Mouse (Mus musculus) lung, postnatal 25 days (tissue): Measurements from ENCODE around the gene Cebpzos.

ENCODE experiments used
- DNase-seq: peaks from one replicate; pipeline ENCODE4 v3.0.0; 2022; ENCODE audit warnings: low spot score

The Cebpzos gene

DNA sequence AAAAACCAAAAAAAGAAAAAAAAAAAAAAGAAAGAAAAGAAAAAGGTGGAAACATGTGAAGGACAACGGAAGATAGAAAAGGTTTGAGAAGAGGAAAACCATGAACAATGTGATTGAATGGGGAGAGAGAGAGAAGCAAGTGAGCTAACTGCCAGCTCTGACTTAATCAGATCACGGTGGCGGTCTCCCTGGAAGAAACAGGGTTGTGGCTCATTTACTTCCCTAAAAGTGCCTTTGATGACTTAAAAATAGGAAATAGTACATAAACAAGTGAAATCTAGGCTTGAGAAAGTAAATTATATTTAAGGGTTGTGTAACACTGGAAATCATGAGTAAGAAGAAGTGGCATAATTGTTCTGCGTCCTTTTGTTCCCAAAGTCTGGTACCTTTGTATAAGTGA lies 22.6 kb downstream of the Cebpzos start:
- no peak for DNase-seq

DNA sequence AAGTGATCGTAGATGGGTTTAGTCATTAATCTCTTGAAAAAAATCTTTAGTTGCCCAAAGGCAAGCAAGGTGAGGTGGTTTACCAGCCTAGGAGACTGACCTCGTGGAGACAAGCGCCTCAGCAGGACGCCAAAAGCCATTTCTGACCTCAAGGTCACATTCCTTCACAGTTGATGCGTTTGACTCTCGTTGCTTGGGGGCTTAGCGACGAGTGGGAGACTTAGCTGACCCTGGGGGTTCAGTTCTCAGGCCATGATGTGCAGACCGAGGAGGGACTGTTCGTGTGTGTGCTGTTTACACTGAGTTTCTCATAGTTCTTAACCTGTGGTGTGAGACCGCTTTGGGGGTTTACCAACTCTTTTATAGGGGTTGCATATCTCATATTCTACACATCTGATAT lies 26.3 kb downstream of the Cebpzos start:
- DNase-seq, result no peak

DNA sequence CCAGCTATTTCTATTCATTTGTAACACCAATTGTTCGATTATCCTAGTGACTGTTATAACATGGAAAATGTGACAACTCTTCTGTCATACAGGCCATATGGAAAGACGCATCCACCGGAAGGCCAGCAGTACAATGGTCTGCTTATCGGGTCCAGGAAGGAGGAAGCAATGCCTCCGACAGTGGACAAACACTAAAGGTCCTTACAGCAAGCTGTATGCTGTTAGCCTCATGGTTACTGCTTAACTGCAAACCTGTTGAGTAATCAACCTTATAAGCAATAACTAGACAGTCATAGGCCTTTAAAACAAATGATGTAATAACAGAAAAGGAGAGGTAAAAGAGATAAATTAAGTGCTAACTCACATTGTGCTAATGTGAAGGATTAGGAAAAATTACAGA lies 34.9 kb downstream of the Cebpzos start:
- DNase-seq, result no peak

- no peak for DNase-seq
Measured at GRCm38 (mm10) chr17:78952070-78952469, 35.8 kb downstream of the Cebpzos start.

DNA sequence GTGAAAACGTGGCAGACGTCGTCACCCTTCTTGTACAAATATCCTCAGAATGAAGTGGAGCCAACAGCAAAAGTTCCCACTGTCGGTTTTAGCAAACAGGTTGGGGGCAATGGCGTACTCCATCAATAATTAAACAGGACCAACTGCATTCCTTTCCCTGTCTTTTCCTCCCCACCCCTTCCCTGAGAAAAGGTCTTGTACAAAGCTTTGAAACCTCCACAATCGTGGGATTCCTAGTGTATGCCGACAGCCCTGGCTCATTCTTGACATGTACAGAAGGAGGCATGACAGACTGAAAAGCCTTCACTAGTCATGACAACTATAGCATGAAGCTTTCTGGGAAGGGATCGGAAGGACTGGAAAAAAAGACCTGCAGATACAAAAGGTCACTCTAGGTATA lies 36.9 kb downstream of the Cebpzos start:
- peak; percentile 10 for DNase-seq

DNA sequence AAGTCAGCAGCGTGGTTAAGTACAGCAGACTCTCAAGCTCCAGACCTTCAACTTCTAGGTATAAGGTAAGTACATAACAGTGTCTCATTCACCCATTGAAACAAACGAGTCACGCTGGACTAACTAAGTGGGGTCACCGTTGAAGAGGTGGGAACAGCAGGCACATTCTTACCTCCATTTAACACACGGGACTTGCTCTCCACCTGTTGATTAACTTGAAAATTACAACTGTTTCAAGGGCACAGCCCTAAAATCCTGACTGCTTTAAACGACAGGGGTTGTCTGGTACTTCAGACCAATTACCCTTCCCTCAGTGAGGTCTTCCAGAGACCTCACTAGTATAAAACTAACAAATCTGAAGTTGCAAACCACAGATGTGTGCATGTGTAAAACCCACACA lies 43.2 kb downstream of the Cebpzos start:
- DNase-seq, result no peak

DNA sequence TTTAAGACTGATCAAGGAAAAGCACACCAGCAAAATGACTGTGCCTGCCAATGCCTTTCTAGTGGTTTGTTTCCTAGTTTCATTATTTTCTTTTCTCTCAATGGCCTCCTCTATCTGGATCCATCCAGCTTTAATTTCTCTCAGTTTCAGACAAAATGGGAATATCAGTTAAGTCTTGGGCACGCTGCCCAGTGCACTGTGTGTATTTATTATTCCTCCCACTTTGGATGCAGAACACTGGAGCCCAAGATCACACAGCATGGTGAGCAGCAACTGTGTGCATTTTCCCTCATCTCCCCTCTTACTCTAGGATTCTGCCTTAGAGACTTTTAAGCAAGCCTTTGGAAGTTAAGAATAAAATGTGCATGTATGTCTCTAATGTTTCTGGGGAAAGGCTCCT lies 48.1 kb downstream of the Cebpzos start:
- DNase-seq, result no peak

GRCm38 (mm10) chr17:78966092-78966883 lies 50.0 kb downstream of the Cebpzos start:
- DNase-seq, result peak; percentile 56

- DNase-seq, result no peak
Measured at GRCm38 (mm10) chr17:78968500-78968899, 52.2 kb downstream of the Cebpzos start.
